Mouse (Mus musculus) embryonic facial prominence, embryonic 13.5 days (tissue): ENCODE results near the gene Tbcc. TPM values are rescaled to one million over a fixed set of nuclear protein-coding genes. Genes with fewer than 3 reads are reported as not detected.

Source experiments
- ATAC-seq: fragments of 200-750 bp; cut with Nextera tagmentation; 2 replicates; pipeline ENCODE4 v1.8.0; 2017; ENCODE audit warnings: low read depth; ENCODE audit not compliant: insufficient number of reproducible peaks, insufficient read depth, low FRiP score, low TSS enrichment
- H3K27ac ChIP-seq: fragments of 300-500 bp; sonication (generic); 2 replicates; pipeline ENCODE4 v1.5.1; 2015; ENCODE audit warnings: moderate library complexity, mild to moderate bottlenecking, inconsistent platforms
- H3K27me3 ChIP-seq: fragments of 300-500 bp; sonication (generic); 2 replicates; pipeline ENCODE4 v1.6.1; 2015; ENCODE audit warnings: mild to moderate bottlenecking, inconsistent platforms
- H3K36me3 ChIP-seq: fragments of 300-500 bp; sonication (generic); 2 replicates; pipeline ENCODE4 v1.6.1; 2015; ENCODE audit warnings: mild to moderate bottlenecking, inconsistent platforms
- H3K4me1 ChIP-seq: fragments of 300-500 bp; sonication (generic); 2 replicates; pipeline ENCODE4 v1.6.1; 2015; ENCODE audit warnings: inconsistent platforms
- H3K4me2 ChIP-seq: fragments of 300-500 bp; sonication (generic); 2 replicates; pipeline ENCODE4 v1.6.1; 2015; ENCODE audit warnings: moderate library complexity, mild to moderate bottlenecking, inconsistent platforms
- H3K4me3 ChIP-seq: fragments of 300-500 bp; sonication (generic); 2 replicates; pipeline ENCODE4 v1.5.1; 2015; ENCODE audit warnings: mild to moderate bottlenecking, inconsistent platforms
- H3K9ac ChIP-seq: fragments of 300-500 bp; sonication (generic); 2 replicates; pipeline ENCODE4 v1.6.1; 2015; ENCODE audit warnings: mild to moderate bottlenecking, inconsistent platforms
- H3K9me3 ChIP-seq: fragments of 300-500 bp; sonication (generic); 2 replicates; pipeline ENCODE4 v1.6.1; 2016; ENCODE audit warnings: inconsistent platforms
- WGBS: fragments of 180-500 bp; shearing (Covaris S2); methylation state at CpG from one replicate; pipeline ENCODE4 v1.1.7; 2015; ENCODE audit warnings: mixed read lengths; 5-methylcytosine and 5-hydroxymethylcytosine counted together
- polyA plus RNA-seq: library from polyadenylated mRNA; unstranded; fragments of >200 nt; fragmentation: Nextera tagmentation; extraction: Ambion mirVana; gene quantifications from 2 replicates; pipeline ENCODE4 v1.2.1, GENCODE M21; 2015

Gene Tbcc
- polyA plus RNA-seq, 1 experiment from 2014 or later: 63.3 TPM

- no peak overlapping the region for H3K9ac ChIP-seq
- H3K4me3 ChIP-seq: no peak overlapping the region
- no peak overlapping the region for H3K27ac ChIP-seq
- no peak for ATAC-seq
- peaks cover 15% of the 10 kb centered on the region for H3K4me1 ChIP-seq
- H3K4me2 ChIP-seq: no peak overlapping the region
- WGBS: 76% methylated on average over 3 of the region's 3 CpGs
- H3K9me3 ChIP-seq: no peaks in the 10 kb centered on the region
- no peaks in the 10 kb centered on the region for H3K36me3 ChIP-seq
- H3K27me3 ChIP-seq: no peaks in the 10 kb centered on the region
Measured at GRCm38 (mm10) chr17:46915129-46915528, 24.6 kb downstream of the Tbcc start.

GRCm38 (mm10) chr17:46918951-46919350 is 28.5 kb downstream of the Tbcc start:
- 0 out of 2 replicates have a peak, but pooled peaks have one; percentile 46 for ATAC-seq
- no peak overlapping the region for H3K27ac ChIP-seq
- no peaks in the 10 kb centered on the region for H3K27me3 ChIP-seq
- no peak overlapping the region for H3K9ac ChIP-seq
- H3K4me2 ChIP-seq: no peak overlapping the region
- H3K9me3 ChIP-seq: no peaks in the 10 kb centered on the region
- peaks cover 9% of the 10 kb centered on the region for H3K4me1 ChIP-seq
- H3K4me3 ChIP-seq: no peak overlapping the region
- 9% methylated on average over 4 of the region's 4 CpGs for WGBS
- no peaks in the 10 kb centered on the region for H3K36me3 ChIP-seq

GRCm38 (mm10) chr17:46920855-46921254 is 30.4 kb downstream of the Tbcc start:
- Histone ChIP-seq H3K4me1 (peaks cover 9% of the 10 kb centered on the region), H3K9ac (no peak overlapping the region)

DNA sequence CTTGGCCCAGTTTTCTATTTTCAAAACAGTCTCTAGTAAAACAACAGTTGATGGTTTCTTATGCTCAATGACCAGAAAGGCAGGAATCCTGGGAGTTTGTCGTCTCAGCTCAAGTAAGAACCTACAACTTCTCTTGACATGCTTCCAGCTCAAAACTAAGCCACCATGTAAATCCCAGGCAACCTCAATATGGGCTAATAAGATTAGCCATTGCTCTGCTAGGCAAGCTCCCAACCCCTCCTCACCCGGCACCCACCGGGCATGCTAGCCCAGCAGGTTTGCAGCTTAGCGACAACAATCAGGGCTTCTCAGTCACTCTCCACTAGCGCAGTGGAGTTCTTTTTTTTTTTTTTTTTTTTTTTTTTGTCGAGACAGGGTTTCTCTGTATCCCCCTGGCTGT is 35.7 kb downstream of the Tbcc start:
- ATAC-seq: no peak
- H3K9ac ChIP-seq: no peak overlapping the region
- no peaks in the 10 kb centered on the region for H3K27me3 ChIP-seq
- H3K27ac ChIP-seq: no peak overlapping the region
- no peaks in the 10 kb centered on the region for H3K4me1 ChIP-seq
- 50% methylated on average over 6 of the region's 6 CpGs for WGBS
- peaks cover 32% of the 10 kb centered on the region for H3K36me3 ChIP-seq
- no peaks in the 10 kb centered on the region for H3K9me3 ChIP-seq
- no peak overlapping the region for H3K4me3 ChIP-seq
- no peak overlapping the region for H3K4me2 ChIP-seq

More at GRCm38 (mm10) chr17:46920855-46921254, 30.4 kb downstream of the Tbcc start:
- no peaks in the 10 kb centered on the region for H3K27me3 ChIP-seq
- WGBS: 55% methylated on average over 6 of the region's 6 CpGs
- no peak overlapping the region for H3K4me2 ChIP-seq
- H3K27ac ChIP-seq: no peak overlapping the region
- H3K36me3 ChIP-seq: no peaks in the 10 kb centered on the region
- no peak for ATAC-seq
- no peaks in the 10 kb centered on the region for H3K9me3 ChIP-seq
- no peak overlapping the region for H3K4me3 ChIP-seq

DNA sequence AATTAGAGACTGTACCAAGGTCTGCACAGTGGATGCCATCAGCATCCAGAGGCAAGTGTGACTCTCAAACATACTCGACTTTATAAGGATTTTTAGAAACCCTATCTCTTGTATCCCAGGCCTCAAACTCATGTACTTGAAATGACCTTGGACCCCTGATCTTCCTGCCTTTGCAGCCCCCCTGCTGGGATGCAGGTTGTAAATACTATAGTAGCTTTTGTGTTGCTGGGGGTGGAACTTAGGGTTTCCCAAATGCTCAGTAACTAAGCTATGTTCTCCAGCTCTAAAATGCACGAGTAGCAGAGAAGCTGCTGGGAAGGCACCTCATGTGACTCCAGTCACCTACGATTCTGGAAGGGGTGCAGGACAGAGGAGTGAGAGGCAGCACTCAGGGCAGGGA is 36.5 kb downstream of the Tbcc start:
- no peaks in the 10 kb centered on the region for H3K9me3 ChIP-seq
- no peak overlapping the region for H3K4me2 ChIP-seq
- H3K4me1 ChIP-seq: no peaks in the 10 kb centered on the region
- ATAC-seq: no peak
- no peaks in the 10 kb centered on the region for H3K27me3 ChIP-seq
- H3K36me3 ChIP-seq: peaks cover 39% of the 10 kb centered on the region
- H3K9ac ChIP-seq: no peak overlapping the region
- no peak overlapping the region for H3K4me3 ChIP-seq
- WGBS: 77% methylated on average over 3 of the region's 3 CpGs
- H3K27ac ChIP-seq: no peak overlapping the region

GRCm38 (mm10) chr17:46927781-46928180 is 37.3 kb downstream of the Tbcc start:
- Histone ChIP-seq H3K36me3 (peaks cover 48% of the 10 kb centered on the region), H3K4me2 (no peak overlapping the region), H3K4me3 (no peak overlapping the region), H3K27me3 (no peaks in the 10 kb centered on the region), H3K9me3 (no peaks in the 10 kb centered on the region), H3K4me1 (no peaks in the 10 kb centered on the region), H3K27ac (no peak overlapping the region), H3K9ac (no peak overlapping the region)
- ATAC-seq: no peak
- WGBS: 92% methylated on average over 5 of the region's 5 CpGs

DNA sequence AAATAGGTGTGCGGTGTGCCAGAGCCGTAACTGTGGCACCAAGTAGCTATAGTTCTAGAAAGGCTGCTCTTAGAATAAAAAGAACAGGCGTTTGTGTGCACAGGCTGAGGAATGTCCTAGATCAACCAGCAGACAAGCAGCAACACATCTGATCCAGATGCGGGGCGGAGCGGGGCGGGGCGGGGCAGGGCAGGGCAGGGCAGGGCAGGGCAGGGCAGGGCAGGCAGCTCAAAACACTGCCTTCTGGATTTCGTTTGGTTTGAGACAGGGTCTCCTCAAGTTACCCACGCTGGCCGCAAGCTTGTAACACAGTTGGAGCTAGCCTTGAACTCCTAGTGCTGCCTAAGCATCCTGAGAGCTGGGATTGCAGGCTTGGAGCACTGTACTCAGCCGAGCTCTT is 38.8 kb downstream of the Tbcc start:
- Histone ChIP-seq H3K4me1 (no peaks in the 10 kb centered on the region), H3K9ac (no peak overlapping the region), H3K4me2 (no peak overlapping the region), H3K36me3 (peaks cover 62% of the 10 kb centered on the region), H3K4me3 (no peak overlapping the region), H3K9me3 (no peaks in the 10 kb centered on the region), H3K27me3 (no peaks in the 10 kb centered on the region), H3K27ac (0 out of 2 replicates have a peak overlapping the region, but pooled peaks have one; percentile 4)
- no peak for ATAC-seq
- 49% methylated on average over 12 of the region's 12 CpGs for WGBS

- Histone ChIP-seq H3K9ac (0 out of 2 replicates have a peak overlapping the region, but pooled peaks have one; percentile 27), H3K27me3 (no peaks in the 10 kb centered on the region), H3K4me3 (no peak overlapping the region), H3K4me2 (no peak overlapping the region), H3K4me1 (no peaks in the 10 kb centered on the region), H3K27ac (peak overlapping the region; percentile 4; the same call in 1 of the 2 replicates), H3K9me3 (no peaks in the 10 kb centered on the region), H3K36me3 (peaks cover 68% of the 10 kb centered on the region)
- 92% methylated on average over 7 of the region's 7 CpGs for WGBS
- no peak for ATAC-seq
Measured at GRCm38 (mm10) chr17:46929897-46930296, 39.4 kb downstream of the Tbcc start.

DNA sequence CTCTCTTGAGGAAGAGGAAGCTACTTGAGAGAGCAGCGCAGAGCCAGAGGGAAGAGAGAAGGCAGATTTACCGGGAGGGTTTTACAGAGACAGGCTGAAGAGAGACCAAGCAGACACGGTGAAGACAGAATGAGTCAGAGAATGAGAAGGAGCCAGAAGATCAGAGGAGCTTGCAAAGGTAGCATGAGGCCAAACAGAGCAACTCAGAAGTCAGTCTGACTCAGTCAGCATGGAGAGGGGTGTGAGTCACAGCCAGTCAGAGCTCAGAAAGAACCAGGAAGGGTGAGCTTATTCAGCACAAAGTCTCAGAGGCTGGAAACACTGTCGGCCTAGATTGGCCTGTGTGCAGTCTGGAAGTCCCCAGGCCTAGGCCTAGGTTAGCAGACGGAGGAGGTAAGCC is 42.5 kb downstream of the Tbcc start:
- H3K9me3 ChIP-seq: no peaks in the 10 kb centered on the region
- no peak overlapping the region for H3K4me3 ChIP-seq
- H3K36me3 ChIP-seq: peaks cover 95% of the 10 kb centered on the region
- H3K27ac ChIP-seq: no peak overlapping the region
- H3K27me3 ChIP-seq: no peaks in the 10 kb centered on the region
- H3K9ac ChIP-seq: no peak overlapping the region
- no peak for ATAC-seq
- no peak overlapping the region for H3K4me2 ChIP-seq
- H3K4me1 ChIP-seq: no peaks in the 10 kb centered on the region
- WGBS: 90% methylated on average over 5 of the region's 5 CpGs

DNA sequence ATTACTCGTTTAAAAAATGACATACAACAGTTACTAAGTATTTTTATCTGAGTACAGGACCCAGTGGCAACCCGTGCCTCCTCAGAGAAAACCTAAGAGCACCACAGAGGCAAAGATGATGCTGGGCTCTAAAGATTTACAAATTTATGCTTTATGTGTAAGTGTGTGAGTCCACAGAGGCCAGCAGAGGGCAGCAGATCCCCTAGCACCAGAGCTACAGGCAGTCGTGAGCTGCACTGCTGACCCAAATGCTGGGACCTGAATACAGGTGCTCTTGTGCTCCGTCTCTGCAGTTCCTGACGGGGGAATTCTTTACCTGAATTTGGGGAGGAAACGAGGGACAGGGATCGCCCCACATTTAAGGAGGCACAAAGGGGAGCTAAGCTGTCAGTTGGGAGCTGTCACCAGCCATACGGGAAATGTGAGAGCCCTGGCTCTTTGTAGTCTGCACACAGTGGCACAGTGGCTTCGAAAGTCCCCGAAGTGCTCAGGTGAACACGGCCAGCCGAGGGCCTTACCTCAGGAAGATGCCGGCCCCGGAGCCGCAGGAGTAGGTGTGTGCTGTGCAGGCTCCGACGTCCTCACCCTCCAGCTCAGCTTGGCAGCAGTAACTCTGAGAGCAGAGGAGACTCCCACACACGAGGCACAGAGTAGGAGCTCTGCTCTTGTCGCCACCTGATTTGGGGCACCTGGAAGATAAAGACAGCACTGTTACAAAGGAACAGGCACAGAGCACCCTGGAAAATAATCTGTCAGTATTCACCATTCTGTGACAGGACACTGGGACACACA is 43.3 kb downstream of the Tbcc start:
- Histone ChIP-seq H3K4me3 (no peak overlapping the region), H3K9me3 (no peaks in the 10 kb centered on the region), H3K36me3 (peaks cover 96% of the 10 kb centered on the region), H3K27ac (no peak overlapping the region), H3K4me1 (no peaks in the 10 kb centered on the region), H3K27me3 (no peaks in the 10 kb centered on the region), H3K4me2 (no peak overlapping the region), H3K9ac (no peak overlapping the region)
- WGBS: 83% methylated on average over 19 of the region's 19 CpGs
- no peak for ATAC-seq

- H3K9me3 ChIP-seq: no peaks in the 10 kb centered on the region
- no peak overlapping the region for H3K27ac ChIP-seq
- H3K27me3 ChIP-seq: no peaks in the 10 kb centered on the region
- H3K4me2 ChIP-seq: no peak overlapping the region
- no peak overlapping the region for H3K9ac ChIP-seq
- H3K4me1 ChIP-seq: no peaks in the 10 kb centered on the region
- no peak for ATAC-seq
- WGBS: 84% methylated on average over 8 of the region's 8 CpGs
- H3K36me3 ChIP-seq: peaks cover 100% of the 10 kb centered on the region
- no peak overlapping the region for H3K4me3 ChIP-seq
Measured at GRCm38 (mm10) chr17:46940461-46940860, 50.0 kb downstream of the Tbcc start.
